Mouse (Mus musculus): ENCODE results near the gene Coq7.
A peak's percentile ranks its signal among the peaks of the same experiment; 100 is the strongest.

Coq7 gene

DNA sequence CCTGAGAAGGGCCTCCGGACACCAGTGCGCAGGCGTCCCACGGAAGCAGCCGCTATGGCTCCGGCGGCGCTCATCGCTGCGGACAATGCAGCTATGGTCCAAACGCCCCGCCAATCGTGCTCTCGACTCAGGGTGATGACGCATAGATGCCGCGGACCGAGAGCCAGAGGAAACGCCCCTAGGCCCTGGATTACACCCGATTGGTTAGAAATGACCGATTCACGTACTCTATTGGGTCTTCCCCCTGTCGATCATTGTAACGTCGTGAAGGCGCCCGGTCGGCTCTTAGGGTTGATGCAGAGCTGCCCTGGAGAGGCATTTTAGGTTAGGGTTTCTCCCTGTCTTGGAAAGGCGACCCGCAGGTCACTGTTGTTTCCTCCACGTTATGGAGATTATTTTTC, at the start of gene Coq7:
Coq7 (minus strand) TSS at position 179 of the 401 bp plus-strand sequence.
- peak; percentile 100 for DNase-seq (ENCODE audit: low read depth, low spot score)

DNA sequence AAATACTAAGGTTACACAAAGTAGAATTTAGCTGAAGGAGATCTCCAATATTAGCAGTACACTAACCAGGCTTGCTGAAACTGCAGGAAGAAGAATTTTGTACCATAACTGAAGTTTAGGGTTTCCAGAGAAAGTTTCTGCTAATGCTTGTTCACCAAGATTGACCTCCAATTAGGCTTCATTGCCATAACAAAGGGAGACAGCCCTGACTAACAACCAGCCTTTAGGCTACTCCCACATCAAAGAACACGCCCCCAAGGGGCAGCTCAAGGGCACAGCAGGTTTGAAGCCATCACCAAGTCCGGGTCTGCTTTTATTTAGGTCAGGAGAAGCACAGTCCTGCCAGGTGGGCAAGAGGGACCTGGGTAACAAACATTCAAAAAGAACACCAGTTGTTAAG, 46.8 kb upstream of the Coq7 start:
- no peak for DNase-seq (ENCODE audit: low read depth, low spot score)

DNA sequence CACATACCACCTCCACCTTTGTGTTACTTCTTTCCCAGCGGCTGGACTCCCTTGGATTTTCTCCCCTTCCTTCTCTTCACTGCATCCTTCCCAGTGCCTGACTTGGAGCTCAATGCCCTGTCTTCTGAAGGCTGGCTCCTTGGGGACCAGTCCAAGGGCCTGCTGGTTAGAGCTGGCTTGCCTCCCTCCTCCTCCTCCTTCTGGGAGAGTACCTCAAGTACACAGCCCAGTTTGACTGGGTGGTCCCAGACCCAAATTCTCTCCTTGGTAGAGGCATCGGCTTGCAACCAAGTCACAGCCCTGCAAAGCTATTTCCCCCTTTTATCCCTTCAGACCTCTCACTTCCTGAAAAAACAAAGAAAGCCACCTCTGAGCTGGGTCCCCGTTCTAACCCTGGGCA, 45.1 kb upstream of the Coq7 start:
- no peak for DNase-seq (ENCODE audit: low read depth, low spot score)

DNA sequence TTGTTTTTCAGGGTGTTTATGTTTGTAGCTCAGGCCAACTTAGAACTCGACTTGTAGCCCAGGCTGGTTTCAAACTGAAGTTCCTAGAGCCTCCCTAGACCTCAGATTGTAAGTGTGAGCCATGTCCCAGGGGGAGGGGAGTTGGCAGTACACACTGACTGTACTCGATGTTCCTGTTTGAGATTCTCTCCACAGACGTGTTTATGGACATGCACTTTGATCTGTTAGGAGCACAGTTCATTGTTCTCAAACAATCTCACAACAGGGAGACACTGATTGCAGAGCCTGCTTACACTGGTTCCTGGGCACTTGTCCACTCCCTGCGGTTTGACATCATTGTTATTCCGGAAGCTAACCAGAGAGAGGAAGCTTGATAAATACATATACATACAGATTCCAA, 38.9 kb upstream of the Coq7 start:
- DNase-seq (ENCODE audit: low read depth, low spot score) = no peak

DNA sequence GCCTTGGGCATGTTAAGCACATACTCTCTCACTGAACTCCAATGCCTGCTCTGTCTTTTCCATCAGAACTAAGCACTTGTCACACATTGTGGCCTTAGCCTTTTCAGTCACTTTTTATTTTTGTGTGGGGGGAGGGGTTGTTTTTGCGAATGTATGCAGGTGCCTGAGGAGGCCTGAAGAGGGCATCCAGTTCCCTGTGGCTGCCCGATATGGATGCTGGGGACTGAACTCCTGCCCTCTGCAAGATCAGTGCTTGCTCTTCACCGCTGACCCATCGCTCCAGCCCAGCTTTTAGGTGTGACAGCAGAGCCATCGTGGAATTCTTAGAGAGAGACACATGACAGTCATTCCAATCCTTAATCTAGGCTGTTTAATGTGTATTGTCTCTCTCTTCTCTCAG, 38.2 kb upstream of the Coq7 start:
- no peak for DNase-seq (ENCODE audit: low read depth, low spot score)

DNA sequence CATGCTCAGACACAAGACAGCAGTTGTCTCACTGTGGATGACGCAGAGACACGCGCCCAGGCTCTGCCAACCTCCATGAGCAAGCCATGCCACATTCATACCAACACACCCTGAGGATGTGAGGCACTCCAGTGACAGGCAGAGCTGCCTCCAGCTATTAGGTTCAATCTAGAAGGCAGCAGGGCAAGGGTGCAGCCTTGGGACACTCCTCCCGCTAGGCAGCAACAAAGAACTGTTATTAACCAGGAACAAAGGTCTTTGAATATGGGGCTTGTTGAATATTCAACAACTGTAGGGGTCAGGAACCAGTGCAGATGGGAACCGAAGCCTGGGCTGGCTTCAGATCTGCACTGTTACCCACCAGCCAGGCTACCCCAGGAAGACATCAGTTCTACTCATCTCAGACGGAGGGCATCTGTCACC, 36.0 kb upstream of the Coq7 start:
- DNase-seq (ENCODE audit: low read depth, low spot score) = no peak

DNA sequence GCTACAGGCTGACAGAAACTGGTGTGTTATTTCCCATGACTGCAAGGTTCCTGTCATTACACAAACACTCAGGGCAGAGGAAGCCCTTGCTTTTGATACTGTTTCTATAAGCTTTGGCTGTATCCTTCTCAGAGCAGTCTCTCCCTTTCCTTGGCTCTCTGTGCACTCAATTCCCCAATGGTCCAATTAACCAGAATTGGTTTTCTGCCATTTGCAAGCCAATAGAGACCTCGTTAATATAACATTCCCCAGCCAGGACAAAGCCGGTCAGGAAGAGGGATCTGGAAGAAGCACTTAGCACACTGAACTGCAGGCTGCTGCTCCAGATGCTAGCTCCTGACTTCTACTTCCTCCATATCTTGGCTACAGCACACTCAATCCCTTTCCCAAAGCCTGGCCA, 21.1 kb upstream of the Coq7 start:
- no peak for DNase-seq (ENCODE audit: low read depth, low spot score)

DNA sequence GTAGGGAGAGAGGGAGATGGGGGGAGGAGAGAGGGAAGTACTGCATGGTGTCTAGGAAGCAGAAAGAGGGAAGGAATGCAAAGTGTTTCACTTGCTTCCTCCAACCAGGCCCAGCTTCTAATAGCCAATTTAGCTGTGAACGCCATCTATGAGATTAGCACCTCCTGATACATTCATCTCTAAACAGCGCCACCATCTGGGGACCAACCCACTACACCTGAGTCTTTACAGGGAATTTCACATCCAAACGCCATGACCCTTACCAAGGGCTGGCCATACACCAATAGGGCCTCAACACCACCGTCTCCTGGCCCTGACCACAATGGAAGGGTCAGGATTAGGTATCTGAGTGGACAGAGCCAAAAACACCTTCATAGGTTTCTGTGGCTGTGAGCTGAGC, 20.7 kb upstream of the Coq7 start:
- DNase-seq (ENCODE audit: low read depth, low spot score) = peak; percentile 27

DNA sequence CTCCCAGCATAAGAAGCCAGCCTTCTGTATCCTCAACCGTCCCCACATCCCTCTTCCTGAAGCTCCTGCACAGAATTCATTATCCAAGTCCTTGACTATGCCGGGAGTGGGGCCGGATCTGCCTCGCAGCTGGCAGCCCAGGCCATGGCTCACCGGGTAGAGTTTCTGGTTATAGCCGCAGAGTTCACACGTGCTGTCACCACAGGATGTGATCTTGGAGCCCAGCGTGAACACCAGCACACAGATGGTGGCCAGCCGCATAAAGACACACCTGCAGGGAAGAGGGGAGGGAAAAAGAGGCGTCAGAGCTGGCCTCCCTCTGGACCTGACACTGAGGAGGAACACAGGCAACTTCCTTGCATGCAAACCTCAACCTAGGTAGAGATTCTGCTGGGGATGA, 14.3 kb upstream of the Coq7 start:
- no peak for DNase-seq (ENCODE audit: low read depth, low spot score)

DNA sequence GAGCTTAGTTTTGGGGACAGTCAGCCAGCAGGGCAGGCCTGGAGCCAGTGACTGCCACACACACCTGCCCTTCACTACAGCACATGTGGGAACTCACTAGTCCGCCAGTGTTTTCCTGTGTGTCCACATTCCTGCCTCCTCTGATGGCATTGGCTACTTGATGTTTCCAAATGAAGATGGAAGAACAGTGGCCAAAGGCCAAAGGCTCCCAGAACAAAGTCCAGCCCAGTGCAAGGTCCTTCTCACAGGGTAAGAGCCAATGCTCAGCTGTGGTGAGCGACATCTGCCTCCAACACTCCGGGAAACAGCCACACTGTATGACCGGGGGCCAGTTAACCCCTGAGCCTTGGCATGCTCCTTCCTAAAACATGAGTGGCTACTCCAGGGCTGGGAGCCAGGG, 11.0 kb upstream of the Coq7 start:
- no peak for DNase-seq (ENCODE audit: low read depth, low spot score)

DNA sequence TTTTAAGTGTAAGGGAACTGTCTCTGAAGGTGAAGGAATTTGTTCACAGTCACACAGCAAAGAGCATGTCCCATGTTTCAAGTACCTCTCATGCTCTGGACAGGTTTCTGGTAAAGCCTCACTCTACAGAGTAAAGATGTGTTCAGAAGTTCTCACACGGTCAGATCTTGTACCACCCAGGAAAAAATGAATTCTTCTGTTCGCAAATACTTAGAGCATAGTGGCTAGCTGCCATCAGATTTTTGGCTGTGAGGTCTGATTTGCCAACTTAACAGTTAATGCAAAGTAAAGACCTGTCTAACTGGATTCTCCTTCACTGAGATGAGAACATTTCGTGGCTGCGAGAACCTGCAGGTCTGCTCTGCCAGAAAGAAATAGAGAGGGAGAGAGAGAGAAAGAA, 1.9 kb upstream of the Coq7 start:
- no peak for DNase-seq (ENCODE audit: low read depth, low spot score)

DNA sequence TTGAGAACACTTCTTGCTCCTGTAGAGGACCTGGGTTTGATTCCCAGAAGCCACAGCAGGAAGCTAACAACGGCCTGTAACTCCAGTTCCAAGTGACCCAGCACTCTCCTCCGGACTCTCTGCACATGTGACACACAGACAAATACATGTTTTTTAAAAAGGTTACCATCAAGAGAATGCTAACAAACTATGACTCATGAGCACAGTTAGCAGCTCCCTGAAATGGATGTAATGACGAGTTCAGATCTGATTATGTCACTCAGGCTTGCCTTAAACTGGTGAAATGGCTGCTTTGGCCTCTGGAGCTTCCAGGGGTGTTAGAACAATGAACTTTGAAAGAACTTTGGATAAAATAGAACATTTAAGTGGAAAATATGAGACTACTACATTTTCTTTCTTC, 1.2 kb upstream of the Coq7 start:
- DNase-seq (ENCODE audit: low read depth, low spot score) = no peak

DNA sequence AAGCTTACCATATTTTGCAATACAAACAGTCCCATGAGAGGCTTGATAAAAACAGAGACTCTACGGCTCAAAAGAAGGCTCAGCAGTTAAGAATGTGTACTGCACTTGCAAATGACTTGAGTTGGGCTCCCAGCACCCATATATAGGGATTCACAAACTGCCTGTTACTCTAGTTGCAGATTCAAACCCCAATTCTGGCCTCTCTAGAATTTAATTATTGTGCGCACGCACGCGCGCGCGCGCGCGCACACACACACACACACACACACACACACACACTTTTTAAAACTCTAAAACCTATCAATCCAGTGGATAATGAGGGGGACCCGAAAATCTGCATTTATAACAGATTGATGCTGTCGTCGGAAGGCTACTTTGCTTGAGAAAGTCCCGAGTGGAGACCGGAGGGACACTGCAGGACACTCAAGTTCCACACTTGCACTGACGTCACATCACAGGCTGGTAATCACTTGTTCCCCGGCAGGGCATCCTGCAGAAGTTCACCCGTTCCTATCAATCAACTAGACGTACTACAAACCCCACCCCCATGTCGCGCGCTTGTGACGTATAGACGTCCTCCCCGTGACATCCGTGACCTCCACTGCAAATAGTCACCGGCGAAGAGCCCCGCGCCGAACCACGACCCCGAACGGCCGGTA, 508 bp downstream of the Coq7 start:
- peak; percentile 100 for DNase-seq (ENCODE audit: low read depth, low spot score)

DNA sequence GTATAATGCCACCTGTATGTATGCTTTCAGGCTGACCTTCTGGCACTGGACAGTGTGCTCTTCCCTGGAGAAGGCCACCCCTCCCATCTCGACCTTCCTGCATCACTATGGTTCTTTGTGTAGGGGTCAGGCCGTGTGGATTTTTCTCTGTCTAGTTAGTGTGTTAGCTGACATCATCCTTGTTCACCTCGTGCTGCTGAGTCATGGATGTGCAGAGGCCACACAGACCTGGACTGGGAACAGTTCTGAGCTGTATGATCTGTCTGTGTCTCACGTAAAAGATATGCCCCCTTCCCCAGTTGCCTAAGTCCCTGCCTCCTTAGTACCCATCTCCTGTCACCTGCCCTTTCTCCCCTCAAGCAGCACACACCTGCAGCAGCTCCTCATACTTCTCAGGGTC, 6.2 kb downstream of the Coq7 start:
- DNase-seq (ENCODE audit: low read depth, low spot score) = no peak

DNA sequence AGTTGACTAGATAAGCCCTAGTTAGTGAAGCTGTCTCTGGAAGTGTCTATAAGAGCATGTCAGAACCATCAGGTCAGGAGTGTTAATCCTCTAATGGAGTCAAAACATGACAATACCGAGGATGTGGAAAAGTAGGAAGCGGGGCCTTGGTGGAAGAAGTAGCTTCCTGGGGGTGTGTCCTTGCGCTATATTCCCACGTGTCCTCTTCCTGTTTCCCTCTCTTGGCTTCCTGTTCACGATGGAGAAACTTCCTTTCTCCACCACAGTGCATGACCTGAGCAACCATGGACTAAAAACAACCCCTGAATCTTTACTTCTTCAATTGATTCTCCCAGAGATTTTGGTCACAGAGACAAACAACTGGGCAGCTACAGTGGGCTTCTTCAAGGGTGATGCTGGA, 11.1 kb downstream of the Coq7 start:
- no peak for DNase-seq (ENCODE audit: low read depth, low spot score)

DNA sequence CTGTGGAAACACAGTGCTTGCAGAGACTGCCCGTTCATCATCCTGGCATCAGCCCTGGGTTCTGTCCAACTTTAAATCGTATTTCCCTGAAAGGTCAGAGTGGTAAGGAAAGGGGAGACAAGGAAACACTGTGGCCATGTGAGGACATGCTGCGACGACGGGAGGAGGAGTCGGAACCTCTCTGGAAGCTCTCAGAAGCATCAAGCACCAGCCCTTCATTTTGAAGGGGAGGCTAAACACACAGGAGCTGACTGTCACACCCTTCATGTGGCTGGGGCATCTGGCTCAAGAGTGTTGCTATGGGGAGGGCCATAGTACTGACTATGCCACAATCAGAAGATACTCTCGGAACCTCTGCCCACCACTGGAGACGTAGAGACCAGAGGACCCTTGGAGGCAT, 13.5 kb downstream of the Coq7 start:
- DNase-seq (ENCODE audit: low read depth, low spot score) = no peak

DNA sequence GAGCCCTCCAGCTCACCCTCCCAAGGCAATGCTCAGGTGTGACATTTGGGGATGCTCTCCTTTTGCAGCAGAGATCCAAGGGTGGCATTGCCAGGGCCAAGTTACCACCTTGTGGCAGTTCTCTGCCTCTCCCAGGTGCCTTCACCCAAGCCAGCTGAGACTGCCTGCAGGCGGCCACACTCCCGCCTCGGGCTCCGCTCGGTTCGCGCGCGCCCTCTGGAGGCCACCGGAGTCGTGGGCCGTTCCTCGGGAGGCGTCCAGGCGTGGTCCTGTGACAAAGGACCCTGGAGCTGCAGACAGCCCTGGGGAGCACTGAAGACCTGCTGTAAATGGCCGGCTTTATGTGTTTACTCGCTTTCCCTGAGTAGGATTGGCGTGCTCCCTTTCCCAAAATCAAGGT, 14.5 kb downstream of the Coq7 start:
- DNase-seq (ENCODE audit: low read depth, low spot score) = peak; percentile 76

DNA sequence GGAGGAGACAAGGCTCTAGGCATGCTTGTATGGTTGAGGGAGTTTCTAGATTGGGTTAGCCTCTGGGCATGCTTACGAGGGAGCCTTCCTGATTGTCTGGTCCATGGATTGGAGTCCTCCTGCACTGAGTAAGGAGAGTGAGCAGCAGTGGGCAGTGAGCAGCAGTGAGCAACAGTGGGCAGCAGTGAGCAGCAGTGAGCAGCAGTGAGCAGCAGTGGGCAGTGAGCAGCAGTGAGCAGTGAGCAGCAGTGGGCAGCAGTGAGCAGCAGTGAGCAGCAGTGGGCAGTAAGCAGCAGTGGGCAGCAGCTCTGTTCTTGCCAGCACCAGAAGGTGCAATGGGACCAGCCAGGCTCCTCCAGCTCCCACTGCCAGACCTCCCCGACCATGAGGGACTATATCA, 15.3 kb downstream of the Coq7 start:
- DNase-seq (ENCODE audit: low read depth, low spot score) = peak; percentile 39

DNA sequence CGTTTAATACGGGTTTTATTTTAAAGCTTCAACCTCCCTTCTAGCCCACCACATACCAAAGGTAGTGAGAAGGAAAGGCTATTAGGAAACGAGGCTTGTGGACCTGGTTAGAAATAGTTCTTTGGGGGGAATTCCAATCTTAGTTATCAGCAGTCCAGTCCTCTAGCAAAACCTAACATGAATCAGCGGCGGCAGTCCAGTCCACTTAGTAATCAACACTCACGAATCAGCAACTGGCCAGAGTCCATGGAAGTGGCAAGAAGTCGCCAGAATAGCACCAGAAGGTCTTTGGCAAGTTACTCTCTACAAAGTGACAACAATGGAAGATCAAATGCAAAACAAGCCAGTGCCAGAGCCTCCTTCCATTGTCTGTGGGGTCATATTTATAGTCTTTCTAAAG, 24.6 kb downstream of the Coq7 start:
- DNase-seq (ENCODE audit: low read depth, low spot score) = no peak

DNA sequence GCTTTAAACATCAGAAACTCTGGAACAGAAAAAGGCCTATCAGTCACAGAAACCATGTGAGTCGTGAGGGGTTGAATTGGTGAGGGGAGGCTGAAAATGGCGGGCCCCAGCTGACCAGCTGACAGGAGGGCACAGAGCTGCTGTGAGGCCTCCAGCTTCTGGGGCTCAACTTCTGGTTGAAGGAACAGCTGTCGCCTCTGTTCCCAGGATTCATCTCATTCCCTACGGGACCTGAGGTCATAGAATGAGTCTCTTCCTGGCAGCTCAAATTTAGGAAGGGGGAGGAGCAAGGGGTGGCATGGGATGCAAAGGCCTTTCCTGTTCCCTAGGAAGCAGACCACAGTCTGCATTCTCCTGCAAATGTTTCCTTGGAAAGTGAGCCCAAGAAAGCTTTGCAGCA, 29.3 kb downstream of the Coq7 start:
- DNase-seq (ENCODE audit: low read depth, low spot score) = no peak

DNA sequence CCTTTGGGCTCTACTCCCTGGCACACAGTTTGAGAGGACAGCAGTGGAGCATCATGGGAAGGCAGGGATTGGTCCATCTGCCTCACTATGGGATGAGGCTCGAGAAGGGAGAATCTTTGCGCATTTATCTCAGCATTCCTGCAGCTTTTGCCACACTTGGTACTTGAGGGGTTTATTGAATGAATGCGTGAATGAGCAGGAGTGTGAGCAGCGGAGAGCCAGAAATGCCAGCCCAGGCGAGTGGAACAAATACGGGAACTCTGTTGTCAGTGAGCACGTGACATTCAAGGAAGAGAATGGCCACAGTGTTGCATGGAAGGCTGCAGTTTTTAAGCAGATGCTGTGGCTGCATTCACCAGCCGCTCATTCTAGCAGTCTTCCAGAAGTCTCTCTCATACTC, 30.8 kb downstream of the Coq7 start:
- DNase-seq (ENCODE audit: low read depth, low spot score) = no peak

DNA sequence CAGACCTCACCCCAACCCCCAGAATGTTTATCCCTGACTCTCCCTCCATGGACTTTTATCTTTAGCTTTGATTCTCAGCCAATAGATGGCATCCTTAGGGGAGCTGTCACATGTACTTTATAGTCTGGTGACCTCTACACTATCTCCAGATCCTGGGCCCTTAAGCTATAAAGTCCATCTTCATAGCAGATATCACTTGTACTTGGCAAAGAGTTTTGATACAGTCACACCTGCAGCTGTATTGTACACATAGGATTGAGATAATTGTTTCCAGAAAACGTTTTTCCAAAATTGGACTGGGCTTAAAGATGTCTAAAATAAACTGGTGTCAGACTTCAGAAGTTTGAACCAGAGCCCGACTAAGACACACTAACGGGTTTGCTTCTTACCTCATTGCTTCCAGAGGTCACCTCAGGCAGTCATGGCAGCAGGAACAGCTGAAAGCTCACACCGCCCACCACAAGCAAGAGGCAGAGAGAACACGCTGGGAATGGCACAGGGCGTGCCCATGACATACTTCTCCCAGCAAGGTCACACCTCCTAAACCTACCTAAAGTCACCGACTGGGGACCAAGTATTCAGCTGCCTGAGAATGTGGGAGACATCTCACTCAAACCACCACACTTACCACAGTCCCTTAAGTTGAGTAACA, 33.2 kb downstream of the Coq7 start:
- DNase-seq (ENCODE audit: low read depth, low spot score) = no peak

DNA sequence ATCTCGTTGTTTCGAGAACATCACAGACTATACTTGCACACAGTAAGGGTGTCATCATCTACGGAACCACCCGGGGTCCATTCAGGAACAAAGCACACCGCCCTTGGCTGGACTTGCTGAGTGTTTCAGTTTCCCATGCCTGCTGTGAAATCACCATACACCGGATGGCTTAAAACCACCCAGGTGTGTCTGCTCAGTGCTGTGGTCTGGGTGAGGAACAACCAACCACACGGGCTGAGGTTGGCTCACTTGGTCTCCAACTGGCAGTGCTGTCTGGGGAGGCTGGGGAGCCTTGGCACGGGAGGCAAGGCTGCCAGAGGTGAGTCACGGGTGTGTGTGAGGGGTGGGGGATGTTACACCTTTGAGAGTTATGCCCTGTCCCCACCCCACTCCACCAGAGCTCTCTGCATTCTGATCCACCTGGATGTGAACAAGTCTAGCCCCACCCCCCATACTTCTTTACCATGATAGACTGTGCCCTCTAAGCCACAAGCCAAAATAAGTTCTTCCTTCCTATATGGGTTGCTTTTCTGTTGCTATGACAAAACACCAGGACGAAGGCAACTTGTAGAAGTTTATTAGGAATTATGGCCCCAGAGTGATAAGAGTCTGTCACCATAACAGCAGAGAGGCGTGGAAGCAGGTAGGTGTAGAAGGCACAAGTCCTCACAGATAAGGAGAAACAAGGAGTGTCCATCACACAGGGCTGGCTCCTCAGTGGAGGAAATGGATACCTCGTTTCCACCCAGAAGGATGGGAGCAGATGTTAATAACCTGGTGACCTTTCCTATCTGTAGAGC, 34.0 kb downstream of the Coq7 start:
- DNase-seq (ENCODE audit: low read depth, low spot score) = no peak

Measured in A20 (cell line).